Mouse (Mus musculus) bone marrow macrophage, adult 2 months (primary cell): ENCODE measurements around the gene Kcnj15.

Experiments
- CTCF ChIP-seq: IDR thresholded peaks from 2 replicates; pipeline ENCODE4 v1.5.1; 2012; ENCODE audit warnings: low read depth, mild to moderate bottlenecking, low read length, moderate library complexity
- POLR2A ChIP-seq: IDR thresholded peaks from 2 replicates; pipeline ENCODE4 v1.6.1; 2012; ENCODE audit warnings: mild to moderate bottlenecking, low read depth, low read length, borderline replicate concordance

DNA sequence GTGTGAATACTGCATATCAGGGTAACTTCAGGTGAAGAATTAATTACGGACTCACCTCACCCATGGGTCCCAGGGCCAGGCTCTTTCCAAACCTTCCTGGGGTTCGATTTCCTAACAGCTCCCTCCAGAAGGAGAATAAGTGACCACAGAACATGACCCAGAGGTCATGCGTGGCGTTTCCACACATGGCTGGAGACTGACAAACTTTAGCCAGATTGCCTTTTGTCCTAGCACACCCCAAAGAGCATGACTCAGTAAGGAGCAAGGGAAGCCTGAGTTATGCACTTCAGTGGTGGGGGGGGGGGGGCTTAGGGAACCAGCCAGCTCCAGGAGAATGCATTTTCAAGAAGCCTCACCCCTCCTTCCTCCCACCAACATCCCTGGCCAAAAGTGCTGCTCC is 2.1 kb downstream of the Kcnj15 start:
- no peak for TF ChIP-seq CTCF
- TF ChIP-seq POLR2A = no peak
